Mouse (Mus musculus) liver, postnatal 0 days (tissue): Measurements from ENCODE around the gene Arrb1.

Experiments
- CTCF ChIP-seq: sonication (generic); IDR thresholded peaks from 2 replicates; pipeline ENCODE4 v1.5.1; 2016; ENCODE audit warnings: antibody characterized with exemption, low read depth
- EP300 ChIP-seq: IDR thresholded peaks from 2 replicates; pipeline ENCODE4 v1.6.1; 2016; ENCODE audit warnings: antibody characterized with exemption, low read depth, mild to moderate bottlenecking

DNA sequence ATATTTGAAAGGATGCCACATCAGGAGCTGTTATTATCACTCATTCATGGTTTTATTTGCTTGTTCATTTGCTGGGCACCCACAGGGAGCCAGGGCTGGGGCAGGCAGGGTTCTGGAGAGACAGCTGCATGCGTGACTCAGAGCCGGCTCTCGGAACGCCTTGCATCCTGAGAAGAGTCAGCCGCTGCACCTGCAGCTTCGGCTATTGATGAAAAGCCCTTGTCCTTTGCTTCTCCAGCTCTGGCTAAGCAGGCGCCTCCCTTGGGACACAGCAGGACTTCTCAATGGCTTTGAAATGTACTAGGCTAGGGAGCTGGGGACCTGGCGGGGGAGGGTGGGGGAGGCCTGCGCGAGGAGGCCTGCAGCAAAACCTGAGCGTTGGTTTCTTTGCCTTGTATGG, 23.8 kb downstream of the Arrb1 start:
- TF ChIP-seq CTCF (no peak), EP300 (no peak)
